Mouse (Mus musculus) heart, postnatal 0 days (tissue): Measurements from ENCODE around the gene Manbal.

Experiments used
- CTCF ChIP-seq: IDR thresholded peaks from 2 replicates; pipeline ENCODE4 v1.5.1; 2016; ENCODE audit warnings: antibody characterized with exemption, control low read depth, low read depth
- EP300 ChIP-seq: IDR thresholded peaks from 2 replicates; pipeline ENCODE4 v1.6.1; 2016; ENCODE audit warnings: antibody characterized with exemption, low read depth

DNA sequence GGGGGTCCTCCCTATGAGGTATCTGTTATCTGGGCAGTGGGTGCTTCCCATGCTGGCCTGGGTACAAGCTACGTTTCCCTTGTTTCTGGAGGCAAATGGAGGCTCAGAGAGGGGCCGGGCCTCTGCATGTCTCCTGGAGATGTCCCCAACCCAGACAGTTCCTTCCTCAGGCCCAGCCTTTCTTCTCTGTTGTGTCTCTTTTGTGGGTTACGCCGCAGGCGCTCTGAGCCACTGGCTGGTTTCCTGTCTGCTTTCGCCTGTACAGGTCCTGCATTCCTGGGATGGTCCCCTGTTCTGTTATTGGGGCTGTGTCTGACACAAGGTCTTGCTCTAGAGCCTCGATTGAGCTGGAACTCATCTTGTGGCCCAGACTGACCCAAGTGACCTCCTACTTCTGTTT lies 62.3 kb downstream of the Manbal start:
- TF ChIP-seq CTCF (no peak), EP300 (no peak)
